Mouse (Mus musculus) kidney, embryonic 16.5 days (tissue): ENCODE measurements at regions not wholly inside any gene's neighbourhood (a gene's known extent, or its start where the extent isn't known, plus 50 kb on each side); places are given as distances from the start of the nearest gene placed in this dataset.

Source experiments
- ATAC-seq: fragments of 200-750 bp; cut with Nextera tagmentation; 2 replicates; pipeline ENCODE4 v1.8.0; 2017; ENCODE audit warnings: moderate TSS enrichment; ENCODE audit not compliant: low FRiP score, low TSS enrichment
- H3K27ac ChIP-seq: fragments of 300-500 bp; sonication (generic); 2 replicates; pipeline ENCODE4 v1.5.1; 2014; ENCODE audit warnings: low read length
- H3K27me3 ChIP-seq: fragments of 300-500 bp; sonication (generic); 2 replicates; pipeline ENCODE4 v1.6.1; 2014; ENCODE audit warnings: low read length, control low read depth, mixed read lengths; ENCODE audit not compliant: insufficient read depth
- H3K36me3 ChIP-seq: fragments of 300-500 bp; sonication (generic); 2 replicates; pipeline ENCODE4 v1.6.1; 2014; ENCODE audit warnings: low read length, control low read depth, mixed read lengths; ENCODE audit not compliant: insufficient read depth
- H3K4me1 ChIP-seq: fragments of 300-500 bp; sonication (generic); 2 replicates; pipeline ENCODE4 v1.6.1; 2014; ENCODE audit warnings: low read length, control low read depth, mixed read lengths; ENCODE audit not compliant: insufficient read depth
- H3K4me2 ChIP-seq: fragments of 300-500 bp; sonication (generic); replicated peaks from 2 replicates; pipeline ENCODE4 v1.6.1; 2014; ENCODE audit warnings: low read depth, low read length
- H3K4me3 ChIP-seq: fragments of 300-500 bp; sonication (generic); 2 replicates; pipeline ENCODE4 v1.5.1; 2014; ENCODE audit warnings: mild to moderate bottlenecking, low read length
- H3K9ac ChIP-seq: fragments of 300-500 bp; sonication (generic); replicated peaks from 2 replicates; pipeline ENCODE4 v1.6.1; 2014; ENCODE audit warnings: low read length
- H3K9me3 ChIP-seq: fragments of 300-500 bp; sonication (generic); 2 replicates; pipeline ENCODE4 v1.6.1; 2016; ENCODE audit warnings: low read length, control low read depth
- WGBS: fragments of 180-500 bp; shearing (Covaris S2); extraction: QIAGEN DNeasy Blood & Tissue Kit; methylation state at CpG from one replicate; pipeline ENCODE4 v1.1.7; 2014; 5-methylcytosine and 5-hydroxymethylcytosine counted together

GRCm38 (mm10) chr13:97662741-97663140, 97.7 kb downstream of the Gm10260 start:
- H3K27ac ChIP-seq = no peak overlapping the region
- H3K27me3 ChIP-seq = no peaks in the 10 kb centered on the region

GRCm38 (mm10) chr13:97656618-97657017, 103.8 kb downstream of the Gm10260 start:
- Histone ChIP-seq H3K9ac (no peak overlapping the region), H3K27ac (no peak overlapping the region), H3K4me1 (no peaks in the 10 kb centered on the region), H3K27me3 (no peaks in the 10 kb centered on the region), H3K36me3 (no peaks in the 10 kb centered on the region), H3K4me3 (no peak overlapping the region), H3K9me3 (no peaks in the 10 kb centered on the region), H3K4me2 (no peak overlapping the region)
- WGBS = 97% methylated on average over 2 of the region's 2 CpGs
- no peak for ATAC-seq

More at GRCm38 (mm10) chr13:97662741-97663140, 97.7 kb downstream of the Gm10260 start:
- Histone ChIP-seq H3K9ac (no peak overlapping the region), H3K4me2 (no peak overlapping the region), H3K9me3 (no peaks in the 10 kb centered on the region), H3K4me3 (no peak overlapping the region), H3K36me3 (no peaks in the 10 kb centered on the region), H3K4me1 (no peaks in the 10 kb centered on the region)
- 56% methylated on average over 8 of the region's 8 CpGs for WGBS
- no peak for ATAC-seq

GRCm38 (mm10) chr13:97652279-97652678, 108.2 kb downstream of the Gm10260 start:
- Histone ChIP-seq H3K9me3 (no peaks in the 10 kb centered on the region), H3K4me3 (no peak overlapping the region), H3K4me2 (no peak overlapping the region), H3K36me3 (no peaks in the 10 kb centered on the region), H3K27ac (no peak overlapping the region), H3K9ac (no peak overlapping the region), H3K4me1 (no peaks in the 10 kb centered on the region), H3K27me3 (no peaks in the 10 kb centered on the region)
- WGBS = 87% methylated on average over 9 of the region's 9 CpGs
- ATAC-seq = no peak

DNA sequence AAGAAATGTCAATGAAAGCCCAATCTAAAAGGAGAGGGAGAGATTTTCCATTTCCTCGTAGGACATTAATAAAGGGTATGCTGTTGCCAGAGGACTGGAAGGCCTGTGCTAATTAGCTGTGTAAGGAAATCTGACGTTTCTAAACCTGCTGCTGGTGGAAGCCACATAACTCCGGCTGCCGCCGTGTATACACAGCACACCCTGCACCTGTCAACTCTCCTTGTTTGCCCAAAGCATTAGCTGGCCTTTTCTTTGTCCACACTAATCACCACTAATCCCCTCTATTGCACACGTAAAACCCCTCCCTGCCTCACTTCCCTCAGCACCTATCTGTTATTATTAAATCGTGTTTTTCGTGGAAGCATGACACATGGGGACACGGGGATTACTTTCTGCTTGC, 108.7 kb downstream of the Gm10260 start:
- Histone ChIP-seq H3K27ac (no peak overlapping the region), H3K4me1 (no peaks in the 10 kb centered on the region), H3K9me3 (no peaks in the 10 kb centered on the region), H3K4me3 (no peak overlapping the region), H3K36me3 (no peaks in the 10 kb centered on the region), H3K4me2 (no peak overlapping the region), H3K27me3 (no peaks in the 10 kb centered on the region), H3K9ac (no peak overlapping the region)
- WGBS = 83% methylated on average over 9 of the region's 9 CpGs
- ATAC-seq = no peak; the same call in 1 of the 2 replicates

DNA sequence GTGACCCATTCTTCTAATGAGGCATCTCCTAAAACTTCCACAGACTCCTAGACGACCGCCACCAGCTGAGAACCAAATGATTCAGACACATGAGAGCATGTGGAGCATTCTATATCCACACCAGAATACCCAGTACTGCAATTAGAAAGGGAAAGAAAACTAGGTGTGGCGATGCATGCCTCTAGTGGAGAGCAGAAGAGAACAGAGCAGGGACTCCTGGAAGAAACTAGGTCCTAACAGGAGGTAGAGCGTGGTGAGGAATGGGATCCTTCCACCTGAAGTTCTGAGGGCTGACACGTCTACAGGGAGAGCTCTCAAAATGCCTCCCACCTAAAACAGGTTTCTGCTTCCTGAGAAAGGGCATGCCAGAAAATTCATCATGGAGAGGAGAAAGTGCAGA, 109.3 kb downstream of the Gm10260 start:
- 95% methylated on average over 5 of the region's 5 CpGs for WGBS
- no peak overlapping the region for H3K27ac ChIP-seq
- H3K27me3 ChIP-seq = no peaks in the 10 kb centered on the region
- no peaks in the 10 kb centered on the region for H3K9me3 ChIP-seq
- no peak overlapping the region for H3K4me3 ChIP-seq
- H3K9ac ChIP-seq = no peak overlapping the region
- peaks cover 2% of the 10 kb centered on the region for H3K4me1 ChIP-seq
- no peak for ATAC-seq
- no peak overlapping the region for H3K4me2 ChIP-seq
- H3K36me3 ChIP-seq = no peaks in the 10 kb centered on the region

DNA sequence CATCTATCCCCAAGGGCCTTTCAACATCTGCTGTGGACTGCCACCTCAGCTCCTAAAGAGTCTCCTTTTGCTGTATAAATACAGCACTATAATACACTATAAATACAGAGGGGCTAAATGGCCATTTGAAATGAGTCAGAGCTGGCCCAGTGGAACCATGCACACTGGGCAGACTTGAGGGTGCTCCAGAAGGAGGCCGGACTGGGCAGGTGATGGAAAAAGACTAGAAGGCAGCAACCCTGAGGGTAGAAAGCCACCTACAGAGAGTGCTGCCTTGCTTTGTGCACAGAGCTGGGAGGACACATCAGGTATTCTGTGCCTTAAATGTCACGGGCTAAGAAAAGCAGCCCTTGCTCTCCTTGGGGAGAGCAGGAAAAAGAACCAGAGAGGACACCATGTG, 110.2 kb downstream of the Gm10260 start:
- Histone ChIP-seq H3K4me2 (no peak overlapping the region), H3K4me1 (peaks cover 10% of the 10 kb centered on the region), H3K36me3 (no peaks in the 10 kb centered on the region), H3K9me3 (no peaks in the 10 kb centered on the region), H3K27ac (no peak overlapping the region), H3K9ac (no peak overlapping the region), H3K27me3 (no peaks in the 10 kb centered on the region), H3K4me3 (no peak overlapping the region)
- WGBS = 92% methylated on average over 2 of the region's 2 CpGs
- ATAC-seq = no peak; the same call in 1 of the 2 replicates

GRCm38 (mm10) chr13:97647486-97647885, 112.9 kb downstream of the Gm10260 start:
- no peak overlapping the region for H3K4me2 ChIP-seq
- no peak overlapping the region for H3K9ac ChIP-seq
- no peak overlapping the region for H3K27ac ChIP-seq
- H3K4me3 ChIP-seq = no peak overlapping the region
- no peaks in the 10 kb centered on the region; the same call in 1 of the 2 replicates for H3K9me3 ChIP-seq
- no peaks in the 10 kb centered on the region for H3K27me3 ChIP-seq
- peaks cover 13% of the 10 kb centered on the region for H3K4me1 ChIP-seq
- ATAC-seq = no peak
- 55% methylated on average over 4 of the region's 4 CpGs for WGBS
- no peaks in the 10 kb centered on the region for H3K36me3 ChIP-seq

DNA sequence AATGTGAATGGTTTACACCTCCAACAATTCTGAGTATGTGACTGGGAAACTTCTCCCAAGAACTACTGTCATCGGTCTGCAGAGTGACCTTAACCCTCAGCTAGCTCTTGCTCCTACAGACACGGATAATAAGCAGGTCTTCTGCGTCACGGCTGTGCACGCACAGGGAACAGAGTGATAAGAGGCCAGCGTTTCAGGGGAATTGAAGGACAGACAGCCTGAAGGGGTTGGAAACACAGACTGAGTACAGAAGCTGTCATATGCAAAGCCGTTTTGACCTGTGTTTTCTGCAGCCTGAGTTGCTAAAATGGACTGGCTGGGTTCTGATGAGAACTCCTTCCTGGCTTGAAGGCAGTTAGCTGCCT, 114.4 kb downstream of the Gm10260 start:
- WGBS = 67% methylated on average over 7 of the region's 7 CpGs
- H3K27ac ChIP-seq = no peak overlapping the region
- H3K4me2 ChIP-seq = no peak overlapping the region

DNA sequence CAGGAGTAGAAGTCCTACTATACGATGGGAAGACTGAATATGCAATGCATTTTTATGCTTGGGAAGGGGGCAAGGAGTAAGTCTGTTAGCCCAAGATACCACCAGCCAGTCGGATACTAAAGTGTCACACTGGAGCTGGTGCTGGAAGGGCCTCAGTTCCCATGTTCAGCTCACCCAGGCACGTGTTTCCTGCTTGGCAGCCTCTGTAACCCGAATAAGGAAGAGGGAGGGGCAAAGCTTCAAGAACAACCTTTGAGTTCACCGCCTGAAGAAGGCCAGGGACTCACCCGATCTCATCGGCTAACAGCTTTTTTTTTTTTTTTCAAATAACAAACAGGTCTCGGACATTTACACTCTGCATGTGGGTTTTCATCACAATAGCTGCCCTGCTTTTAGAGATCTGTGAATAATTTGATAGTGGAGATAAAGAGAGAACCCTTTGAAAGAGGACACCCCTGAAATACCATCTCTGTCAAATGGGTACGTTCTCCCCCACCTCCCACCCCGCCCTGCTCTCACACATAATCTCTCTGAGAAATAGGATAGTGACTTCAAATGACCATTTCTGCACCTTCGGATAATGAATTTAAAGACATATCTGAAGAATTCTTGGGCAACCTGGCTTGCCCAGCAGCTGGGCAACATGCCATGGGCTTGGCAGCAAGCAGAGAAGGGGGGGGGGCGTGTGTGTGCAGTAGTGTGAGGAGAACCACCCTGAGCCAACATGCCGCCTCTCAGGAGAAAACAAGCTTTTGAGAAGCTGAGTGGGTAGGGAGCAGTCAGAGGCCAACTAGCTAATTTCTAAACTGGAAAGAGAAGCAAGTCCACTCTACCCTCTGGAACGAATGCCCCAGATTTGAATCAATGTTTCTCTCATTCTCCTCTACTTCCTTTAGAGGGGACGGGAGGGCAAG, 115.1 kb downstream of the Gm10260 start:
- Histone ChIP-seq H3K36me3 (no peaks in the 10 kb centered on the region), H3K27me3 (no peaks in the 10 kb centered on the region), H3K4me2 (no peak overlapping the region), H3K27ac (no peak overlapping the region), H3K4me3 (no peak overlapping the region), H3K9ac (no peak overlapping the region), H3K9me3 (no peaks in the 10 kb centered on the region; the same call in 1 of the 2 replicates), H3K4me1 (peaks cover 13% of the 10 kb centered on the region)
- WGBS = 49% methylated on average over 15 of the region's 15 CpGs
- no peak; the same call in 1 of the 2 replicates for ATAC-seq

More for the DNA sequence above, 114.4 kb downstream of the Gm10260 start:
- H3K9ac ChIP-seq = no peak overlapping the region
- no peaks in the 10 kb centered on the region for H3K27me3 ChIP-seq
- peaks cover 13% of the 10 kb centered on the region for H3K4me1 ChIP-seq
- H3K4me3 ChIP-seq = no peak overlapping the region
- H3K36me3 ChIP-seq = no peaks in the 10 kb centered on the region
- no peaks in the 10 kb centered on the region; the same call in 1 of the 2 replicates for H3K9me3 ChIP-seq
- ATAC-seq = no peak

DNA sequence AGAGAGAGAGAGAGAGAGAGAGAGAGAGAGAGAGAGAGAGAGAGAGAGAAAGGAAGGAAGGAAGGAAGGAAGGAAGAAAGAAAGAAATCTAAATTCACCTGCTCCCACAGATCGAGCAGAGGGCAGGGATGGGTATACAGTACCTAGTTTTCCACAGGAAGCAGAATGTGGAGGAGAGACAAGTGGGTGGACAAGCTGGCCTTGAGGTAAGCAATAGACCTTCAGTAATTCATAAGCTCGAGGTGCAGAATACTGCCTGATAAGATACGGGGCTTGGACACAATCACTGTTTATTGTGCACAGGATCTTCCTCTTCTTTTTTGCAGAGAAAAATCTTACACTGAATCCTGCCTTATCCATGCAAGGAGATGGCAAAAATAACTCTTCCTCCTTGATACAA, 120.2 kb downstream of the Gm10260 start:
- WGBS = 73% methylated on average over 3 of the region's 3 CpGs
- no peak overlapping the region for H3K9ac ChIP-seq
- H3K9me3 ChIP-seq = no peaks in the 10 kb centered on the region; the same call in 1 of the 2 replicates
- H3K4me1 ChIP-seq = 0 out of 2 replicates have a peak, but pooled peaks cover 3% of the 10 kb centered on the region
- no peaks in the 10 kb centered on the region for H3K36me3 ChIP-seq
- ATAC-seq = no peak
- no peak overlapping the region for H3K4me2 ChIP-seq
- H3K27me3 ChIP-seq = no peaks in the 10 kb centered on the region
- H3K27ac ChIP-seq = no peak overlapping the region
- no peak overlapping the region for H3K4me3 ChIP-seq
